Mouse (Mus musculus) lung, postnatal 4 days (tissue): ENCODE data around the gene Cbx7.
"Not testable (repeated sequence)": the region's sequence is repeated elsewhere in the genome, so short reads cannot be mapped to it uniquely, and the experiment has no call there.

Experiments used
- DNase-seq, 2 experiments: peaks; one replicate each; pipeline ENCODE4 v3.0.0; 2021

The Cbx7 gene

GRCm38 (mm10) chr15:79917111-79917720 lies 53.7 kb downstream of the Cbx7 start:
- DNase-seq, result no peak

- no peak for DNase-seq
These were observed 54.8 kb downstream of the Cbx7 start for GRCm38 (mm10) chr15:79916150-79916549.

- DNase-seq, result no peak
These were observed 56.6 kb downstream of the Cbx7 start for GRCm38 (mm10) chr15:79914357-79914756.

GRCm38 (mm10) chr15:79913761-79914346 lies 57.1 kb downstream of the Cbx7 start:
- no peak for DNase-seq

GRCm38 (mm10) chr15:79911339-79911738 lies 59.6 kb downstream of the Cbx7 start:
- no peak for DNase-seq

DNA sequence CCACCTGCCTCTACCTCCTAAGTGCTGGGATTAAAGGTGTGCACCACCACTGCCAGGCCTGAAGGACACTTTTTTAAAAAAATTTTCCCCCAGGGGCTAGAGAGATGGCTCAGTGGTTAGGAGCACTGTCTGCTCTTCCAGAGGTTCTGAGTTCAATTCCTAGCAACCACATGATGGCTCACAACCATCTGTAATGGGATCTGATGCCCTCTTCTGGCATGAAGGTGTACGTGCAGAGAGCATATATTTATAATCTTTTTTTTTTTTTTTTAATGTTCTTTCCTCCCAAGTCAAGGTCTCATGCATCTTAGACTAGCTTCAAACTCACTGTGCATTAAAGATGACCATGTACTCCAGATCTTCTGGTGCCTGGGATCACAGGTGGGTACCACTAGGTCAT lies 60.1 kb downstream of the Cbx7 start:
- not testable (repeated sequence) for DNase-seq

GRCm38 (mm10) chr15:79909006-79909405 lies 61.9 kb downstream of the Cbx7 start:
- DNase-seq, result not testable (repeated sequence)

DNA sequence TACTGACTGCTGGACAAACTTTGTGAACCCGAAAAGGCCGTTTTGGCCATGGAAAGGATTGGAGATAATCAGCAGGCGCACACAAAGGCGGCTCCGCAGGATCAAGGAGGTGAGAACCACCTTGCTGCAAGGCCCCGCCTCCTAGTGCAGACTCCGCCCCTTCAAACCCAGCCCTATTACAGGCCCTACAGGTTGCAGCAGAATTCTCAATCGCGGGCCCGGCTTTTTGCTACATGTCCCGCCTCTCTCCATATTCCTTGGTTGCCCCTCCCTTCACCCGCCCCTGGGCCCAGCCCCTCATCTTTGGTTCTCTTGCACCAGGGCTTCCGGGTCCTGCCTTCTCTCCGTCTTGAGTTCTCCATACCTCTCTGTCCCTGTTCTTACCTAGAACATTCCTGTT lies 64.1 kb downstream of the Cbx7 start:
- DNase-seq, result no peak

DNA sequence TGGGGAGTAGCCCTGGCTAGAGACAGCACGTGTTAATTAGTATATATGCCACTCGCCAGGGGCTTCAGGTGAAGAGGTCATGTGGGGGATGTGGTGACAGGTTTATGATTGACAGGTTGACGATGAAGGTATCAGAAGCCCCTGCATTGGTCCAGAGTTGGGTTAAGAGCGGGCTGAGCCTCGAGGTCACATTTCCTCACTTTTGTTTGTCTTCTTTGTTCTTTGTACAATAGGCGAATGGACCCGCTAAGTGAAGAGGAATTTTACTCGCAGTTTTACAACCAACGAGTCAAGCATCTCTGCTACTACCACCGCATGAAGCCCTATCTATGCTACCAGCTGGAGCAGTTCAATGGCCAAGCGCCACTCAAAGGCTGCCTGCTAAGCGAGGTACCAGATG lies 65.7 kb downstream of the Cbx7 start:
- DNase-seq, result no peak

GRCm38 (mm10) chr15:79904678-79905077 lies 66.2 kb downstream of the Cbx7 start:
- not testable (repeated sequence) for DNase-seq

GRCm38 (mm10) chr15:79903963-79904362 lies 67.0 kb downstream of the Cbx7 start:
- no peak for DNase-seq

GRCm38 (mm10) chr15:79903081-79903480 lies 67.8 kb downstream of the Cbx7 start:
- not testable (repeated sequence) for DNase-seq

DNA sequence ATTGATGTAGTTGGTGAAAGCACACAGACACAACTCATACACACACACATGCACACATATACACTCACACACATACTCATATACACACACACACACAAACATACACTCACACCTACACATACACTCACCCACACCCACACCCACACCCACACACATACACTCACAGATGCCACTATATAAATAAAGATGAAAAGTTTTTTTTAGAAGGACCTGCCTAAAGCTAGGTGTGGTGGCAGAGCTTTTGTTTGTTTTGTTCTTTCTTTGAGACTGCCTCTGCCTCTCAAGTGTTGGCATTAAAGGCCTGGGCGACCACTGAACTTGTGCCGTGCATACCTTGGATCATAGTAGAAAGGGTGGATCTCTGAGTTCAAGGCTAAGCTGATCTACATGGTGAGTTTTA lies 69.5 kb downstream of the Cbx7 start:
- DNase-seq, result no peak

- no peak for DNase-seq
These were observed 70.2 kb downstream of the Cbx7 start for GRCm38 (mm10) chr15:79900751-79901150.

DNA sequence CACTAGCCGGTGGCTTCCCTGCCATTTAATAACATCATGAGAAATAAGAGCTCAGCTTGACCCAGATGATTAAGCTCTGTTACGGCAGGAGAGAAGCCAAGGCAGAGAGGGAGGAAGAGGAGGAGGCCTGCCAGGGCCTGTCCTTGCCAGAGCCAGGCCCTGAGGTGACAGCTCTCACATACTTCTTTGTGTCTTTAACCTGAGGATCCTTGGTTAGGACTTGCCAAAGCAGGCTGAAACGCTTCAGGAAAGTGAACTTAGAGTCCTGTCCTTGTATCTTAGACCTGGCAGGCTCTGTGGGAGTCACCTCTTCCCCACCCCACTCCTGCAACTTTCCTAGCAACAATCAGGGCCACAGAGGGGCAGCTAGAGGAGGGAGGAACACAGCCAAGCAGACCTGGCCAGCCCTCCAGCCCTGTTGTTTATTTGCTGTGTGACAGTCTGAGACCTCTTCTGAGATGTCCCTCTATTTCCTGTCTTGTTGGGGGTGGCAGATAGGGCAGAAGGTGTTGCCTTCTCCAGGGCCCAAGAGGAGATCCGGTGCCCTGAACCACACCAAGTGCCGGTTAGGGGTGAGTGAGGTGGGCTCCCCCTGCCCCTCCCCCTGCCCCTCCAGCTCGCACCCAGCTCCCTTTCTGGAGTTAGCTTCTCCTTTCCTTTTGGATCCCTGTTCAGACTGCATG lies 71.0 kb downstream of the Cbx7 start:
- no peak for DNase-seq

DNA sequence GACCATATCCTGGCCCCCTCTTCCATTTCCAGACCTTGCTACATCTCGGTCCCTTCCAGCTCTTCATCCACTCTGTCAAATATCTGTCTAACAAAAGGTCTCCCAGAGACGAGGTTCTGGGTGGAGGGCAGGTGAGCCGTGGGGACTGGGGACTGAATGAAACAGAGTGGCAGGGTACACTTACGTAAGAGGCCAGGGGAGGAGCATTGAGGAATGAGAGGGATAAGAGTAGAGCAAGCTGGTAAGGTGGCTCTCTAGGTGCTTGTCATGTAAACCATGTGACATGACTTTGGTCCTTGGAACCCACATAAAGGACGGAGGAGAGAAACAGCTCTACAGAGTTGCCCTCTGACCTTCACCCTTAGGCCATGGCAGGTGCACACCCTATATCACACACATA lies 71.9 kb downstream of the Cbx7 start:
- DNase-seq, result no peak

DNA sequence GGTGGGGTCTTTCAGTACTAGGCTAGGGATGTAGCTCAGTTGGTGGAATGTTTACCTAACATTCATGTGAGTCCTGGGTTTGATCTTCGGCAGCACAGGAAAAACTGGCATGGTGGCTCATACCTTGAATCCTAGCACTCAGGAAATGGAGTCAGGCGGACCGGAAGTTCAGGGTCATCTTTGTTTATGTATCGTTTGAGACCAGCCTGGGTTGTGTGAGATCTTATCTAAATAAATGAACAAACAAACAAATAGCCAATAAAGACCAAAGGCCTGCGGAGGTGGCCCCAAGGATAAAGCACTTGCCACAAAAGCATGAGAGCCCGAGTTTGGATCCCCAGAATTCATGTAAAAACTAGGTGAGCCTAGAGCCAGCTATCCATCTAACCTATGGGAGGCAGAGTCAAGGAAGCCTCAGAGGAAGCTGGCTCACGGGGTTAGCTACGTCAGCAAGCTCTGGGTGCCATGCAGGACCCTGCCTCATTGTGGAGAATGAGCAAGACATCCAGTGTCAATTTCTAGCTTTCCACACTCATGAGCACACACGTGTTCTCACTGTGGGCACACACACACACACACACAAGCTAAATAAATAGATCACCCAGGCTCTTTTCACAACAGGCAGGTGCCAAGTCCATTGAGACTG lies 74.7 kb downstream of the Cbx7 start:
- DNase-seq, result no peak

DNA sequence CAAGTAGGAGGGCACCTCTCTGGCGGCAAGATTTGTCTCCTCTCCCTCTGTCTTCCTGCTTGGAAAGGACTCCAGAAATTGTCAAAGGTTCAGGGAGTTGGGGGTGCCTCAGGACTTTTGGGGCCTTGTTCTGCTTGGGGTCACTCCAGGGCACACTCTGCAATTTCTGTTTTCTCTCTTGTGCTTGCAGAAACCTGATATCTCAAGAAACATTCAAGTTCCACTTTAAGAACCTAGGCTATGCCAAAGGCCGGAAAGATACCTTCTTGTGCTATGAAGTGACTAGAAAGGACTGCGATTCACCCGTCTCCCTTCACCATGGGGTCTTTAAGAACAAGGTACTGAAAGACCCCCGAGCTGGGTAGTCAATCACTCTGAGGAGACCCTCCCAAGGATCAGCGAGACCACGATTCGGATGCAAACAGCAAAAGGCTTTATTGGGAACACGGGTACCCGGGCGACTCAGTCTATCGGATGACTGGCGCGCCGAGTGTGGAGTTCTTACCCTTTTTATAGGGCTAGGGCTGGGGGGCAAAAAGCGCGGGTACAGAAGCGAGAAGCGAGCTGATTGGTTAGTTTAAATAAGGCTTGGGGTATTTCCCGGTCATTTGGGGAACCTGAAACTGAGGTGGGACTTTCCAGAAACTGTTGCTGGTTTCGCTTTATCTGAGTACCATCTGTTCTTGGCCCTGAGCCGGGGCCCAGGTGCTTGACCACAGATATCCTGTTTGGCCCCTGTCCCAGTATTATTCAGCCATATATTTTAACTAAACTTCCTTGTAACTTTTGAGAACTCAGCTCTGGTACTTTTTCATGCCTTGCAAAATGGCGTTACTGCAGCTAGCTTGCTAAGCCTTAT lies 75.5 kb downstream of the Cbx7 start:
- DNase-seq, result peak in 1 of 2 experiments; percentile 43

GRCm38 (mm10) chr15:79894343-79894742 lies 76.6 kb downstream of the Cbx7 start:
- DNase-seq, result no peak

DNA sequence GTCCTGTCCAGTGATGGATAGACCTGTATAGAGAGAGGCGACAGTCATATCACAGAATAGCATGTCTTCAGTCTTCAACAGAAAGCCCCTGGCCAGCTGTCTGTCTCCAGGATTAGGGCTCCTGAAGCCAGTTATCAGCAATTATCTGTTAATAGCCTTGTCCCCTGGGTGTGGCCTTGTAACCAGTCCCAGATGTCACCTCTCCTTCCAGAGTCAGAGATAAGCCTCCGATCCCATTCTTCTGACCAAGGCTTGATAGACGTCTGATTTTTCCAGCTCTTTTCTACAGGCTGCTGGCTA lies 77.1 kb downstream of the Cbx7 start:
- DNase-seq, result no peak

DNA sequence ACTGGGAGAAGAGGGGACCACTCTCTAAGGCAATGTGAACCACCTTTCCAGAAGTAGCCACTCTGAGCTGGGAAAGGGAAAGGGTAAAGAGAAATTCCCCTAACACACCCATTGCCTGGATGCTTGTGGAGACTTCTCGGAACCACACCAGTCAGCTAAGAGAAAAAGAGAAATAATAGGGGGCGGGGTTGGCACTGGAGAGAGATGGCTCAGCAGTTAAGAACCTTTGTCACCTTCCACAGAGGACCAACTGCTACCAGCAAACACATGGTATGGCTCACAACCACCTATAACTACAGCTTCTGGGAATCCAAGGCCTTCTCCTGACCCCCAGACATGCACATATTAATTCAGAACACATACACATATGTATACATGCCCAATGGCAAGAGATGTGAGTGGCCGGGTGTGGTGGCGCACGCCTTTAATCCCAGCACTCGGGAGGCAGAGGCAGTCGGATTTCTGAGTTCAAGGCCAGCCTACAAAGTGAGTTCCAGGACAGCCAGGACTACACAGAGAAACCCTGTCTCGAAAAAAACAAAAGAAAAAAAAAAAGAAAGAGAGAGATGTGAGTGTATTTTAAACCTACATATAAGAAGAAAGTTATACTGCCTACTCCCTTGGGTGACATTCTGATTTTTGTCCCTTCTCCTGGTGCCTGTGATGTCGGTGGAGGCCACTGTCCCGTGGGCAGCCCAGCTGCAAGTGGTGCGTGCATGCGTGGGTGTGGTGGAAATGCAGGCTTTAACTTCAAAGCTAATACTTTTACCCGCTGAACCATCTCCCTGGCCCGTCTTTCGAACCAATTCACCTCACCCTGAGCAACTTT lies 77.7 kb downstream of the Cbx7 start:
- DNase-seq, result no peak

DNA sequence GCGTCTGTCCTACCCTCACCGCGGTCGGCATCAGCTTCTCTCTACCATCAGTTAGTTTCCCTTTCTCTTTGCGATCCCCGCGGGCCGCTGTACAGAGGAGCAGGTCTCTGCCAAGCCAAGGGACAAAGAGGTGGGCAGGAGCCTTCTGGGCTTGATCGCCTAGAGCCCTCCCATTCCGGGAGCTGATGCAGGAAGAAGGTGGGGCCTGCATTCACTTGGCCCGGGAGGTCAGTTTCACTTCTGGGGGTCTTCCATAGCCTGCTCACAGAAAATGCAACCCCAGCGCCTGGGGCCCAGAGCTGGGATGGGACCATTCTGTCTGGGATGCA lies 78.7 kb downstream of the Cbx7 start:
- DNase-seq, result peak; percentile 79 to 85
